Mouse (Mus musculus): ENCODE measurements around the gene Smarca5. TPM values are rescaled to one million over a fixed set of nuclear protein-coding genes. Genes with fewer than 3 reads are reported as not detected.

Smarca5 gene
- polyA plus RNA-seq, 1 experiment from 2014 or later = 106 TPM

DNA sequence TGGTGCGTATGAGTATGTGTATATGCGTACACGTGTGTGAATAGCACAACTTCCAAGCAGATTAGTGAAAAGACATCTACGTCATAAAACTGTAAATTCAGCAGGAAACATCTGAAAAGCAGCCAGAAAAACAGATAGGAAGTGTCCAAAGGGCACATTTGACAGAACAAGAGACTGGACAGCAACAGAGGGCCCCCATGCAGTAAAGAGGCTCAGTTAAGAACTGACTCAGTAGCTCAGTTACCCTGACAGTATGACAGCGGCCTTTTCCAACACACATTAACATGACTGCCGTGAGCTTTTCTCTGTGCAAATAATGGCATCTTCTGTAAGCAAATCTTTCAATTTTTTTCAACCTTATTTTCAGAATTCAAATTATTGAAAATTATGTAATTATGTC lies 29.2 kb upstream of the Smarca5 start:
- H3K4me1 ChIP-seq (ENCODE audit: insufficient read depth) = no peaks in the 10 kb centered on the region
- H3K4me3 ChIP-seq (ENCODE audit: low read depth, low read length) = no peak overlapping the region
- no peaks in the 10 kb centered on the region for H3K9me3 ChIP-seq (ENCODE audit: low read depth, low read length)
- DNase-seq = no peak
- no peak overlapping the region for H3K4me2 ChIP-seq
- no peaks in the 10 kb centered on the region for H3K27me3 ChIP-seq (ENCODE audit: insufficient read depth, low read length)
- H3K36me3 ChIP-seq (ENCODE audit: insufficient read depth) = peaks cover 76% of the 10 kb centered on the region
- TF ChIP-seq CTCF (IDR thresholded peaks at IDR 0.05; ENCODE audit: low read depth) = no peak
- ATAC-seq (ENCODE audit: insufficient read depth) = no peak
- no peak overlapping the region for H3K27ac ChIP-seq (ENCODE audit: low read depth)
- H3K9ac ChIP-seq = no peak overlapping the region
- WGBS = 89% methylated on average over 6 of the region's 6 CpGs

DNA sequence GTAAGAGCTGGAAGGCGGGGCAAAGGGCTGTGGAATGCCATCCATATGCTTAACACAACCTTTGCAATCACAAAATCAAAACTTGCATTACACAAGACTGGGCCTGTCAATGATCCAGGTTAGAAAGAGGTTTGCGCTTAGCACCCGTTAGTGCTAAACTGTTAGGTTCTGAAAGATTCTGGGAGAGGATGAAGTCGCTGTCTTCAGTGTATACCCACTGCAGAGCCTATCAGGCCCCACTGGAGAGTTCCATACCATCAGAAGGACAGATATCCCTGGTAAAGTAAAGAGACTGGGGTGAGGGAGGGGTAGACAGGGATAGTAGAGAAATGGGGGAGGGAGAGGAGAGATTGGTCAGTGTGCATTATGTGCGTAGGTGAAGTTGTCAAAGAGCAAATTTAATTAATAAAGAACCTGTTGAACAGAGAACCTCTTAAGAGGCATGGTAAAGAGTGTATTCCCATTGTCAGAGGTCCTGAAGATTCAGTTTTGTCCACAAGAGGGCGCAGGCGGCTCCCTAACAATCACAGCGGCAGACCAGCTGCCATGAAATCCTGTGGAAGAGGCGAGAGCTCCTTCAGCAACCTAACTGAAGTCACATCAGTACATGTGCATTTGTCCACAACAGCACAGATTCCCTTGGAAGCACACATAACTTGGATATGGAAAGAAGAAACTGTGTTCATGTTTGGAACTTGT lies 13.9 kb upstream of the Smarca5 start:
- DNase-seq (peak; percentile 96), ATAC-seq (ENCODE audit: insufficient read depth) (peak; percentile 81)
- H3K36me3 ChIP-seq (ENCODE audit: insufficient read depth) = no peaks in the 10 kb centered on the region
- no peak overlapping the region for H3K4me3 ChIP-seq (ENCODE audit: low read depth, low read length)
- H3K27ac ChIP-seq (ENCODE audit: low read depth) = no peak overlapping the region
- TF ChIP-seq CTCF (IDR thresholded peaks at IDR 0.05; ENCODE audit: low read depth) = peak; percentile 94
- no peaks in the 10 kb centered on the region for H3K9me3 ChIP-seq (ENCODE audit: low read depth, low read length)
- no peaks in the 10 kb centered on the region for H3K4me1 ChIP-seq (ENCODE audit: insufficient read depth)
- WGBS = 27% methylated on average over 9 of the region's 9 CpGs
- no peak overlapping the region for H3K9ac ChIP-seq
- no peak overlapping the region for H3K4me2 ChIP-seq
- no peaks in the 10 kb centered on the region for H3K27me3 ChIP-seq (ENCODE audit: insufficient read depth, low read length)

DNA sequence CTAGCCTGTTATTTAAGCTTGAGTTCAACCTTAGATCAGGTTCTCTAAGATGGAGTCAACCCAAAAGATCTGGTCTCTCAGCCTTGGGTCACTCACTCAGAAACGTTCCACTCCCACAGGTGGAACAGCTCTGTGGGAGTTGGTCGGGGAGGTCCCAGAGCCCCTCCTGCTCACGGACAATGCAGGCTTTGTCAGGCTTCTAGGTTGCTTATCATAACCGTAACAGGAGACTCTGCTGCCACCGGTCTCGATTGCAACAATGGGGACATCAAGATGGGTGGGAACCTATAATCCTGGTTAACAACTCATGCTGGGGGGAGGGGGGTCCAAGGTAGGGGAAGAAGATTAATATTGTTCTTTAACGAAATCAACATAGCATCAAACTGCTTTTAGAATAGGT lies 13.1 kb upstream of the Smarca5 start:
- H3K9me3 ChIP-seq (ENCODE audit: low read depth, low read length) = no peaks in the 10 kb centered on the region
- no peaks in the 10 kb centered on the region for H3K36me3 ChIP-seq (ENCODE audit: insufficient read depth)
- no peak for ATAC-seq (ENCODE audit: insufficient read depth)
- DNase-seq = no peak
- no peak overlapping the region for H3K27ac ChIP-seq (ENCODE audit: low read depth)
- no peaks in the 10 kb centered on the region for H3K27me3 ChIP-seq (ENCODE audit: insufficient read depth, low read length)
- TF ChIP-seq CTCF (IDR thresholded peaks at IDR 0.05; ENCODE audit: low read depth) = no peak
- no peak overlapping the region for H3K4me3 ChIP-seq (ENCODE audit: low read depth, low read length)
- no peak overlapping the region for H3K9ac ChIP-seq
- 72% methylated on average over 7 of the region's 7 CpGs for WGBS
- no peaks in the 10 kb centered on the region for H3K4me1 ChIP-seq (ENCODE audit: insufficient read depth)
- H3K4me2 ChIP-seq = no peak overlapping the region

DNA sequence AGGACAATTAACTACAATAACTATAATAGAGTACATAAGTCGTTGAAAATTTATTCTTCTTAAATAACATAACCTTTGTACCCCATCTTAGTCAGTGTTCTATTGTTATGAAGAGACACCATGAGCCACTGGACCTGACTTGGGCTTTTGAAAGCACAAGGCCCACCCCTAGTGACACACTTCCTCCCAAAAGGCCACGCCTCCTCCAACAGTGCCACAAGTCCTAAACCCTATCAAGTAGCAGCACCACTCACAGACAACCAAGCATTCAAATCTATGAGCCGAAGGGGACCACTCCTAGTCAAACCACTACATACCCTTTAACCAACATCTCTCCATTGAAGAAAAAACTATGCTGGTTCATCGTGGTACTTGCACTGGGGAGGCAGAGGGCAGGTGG lies 9.8 kb upstream of the Smarca5 start:
- no peak for ATAC-seq (ENCODE audit: insufficient read depth)
- TF ChIP-seq CTCF (IDR thresholded peaks at IDR 0.05; ENCODE audit: low read depth) = no peak

DNA sequence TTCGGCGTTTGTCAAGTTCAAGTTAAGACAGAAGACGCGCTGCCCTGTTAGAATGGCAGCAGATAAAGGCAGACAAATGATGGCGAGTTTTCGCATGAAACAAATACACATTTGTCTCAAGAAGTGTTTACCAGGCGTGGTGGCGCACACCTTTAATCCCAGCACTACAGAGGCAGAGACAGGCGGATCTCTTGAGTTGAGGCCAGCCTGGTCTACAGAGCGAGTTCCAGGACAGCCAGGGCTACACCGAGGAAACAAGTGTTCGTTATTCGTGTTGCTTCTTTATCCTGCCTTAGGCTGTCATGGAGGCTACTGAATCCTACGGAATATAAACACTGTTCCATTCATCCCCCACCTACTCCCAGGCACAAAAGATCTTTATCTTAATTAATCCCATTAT lies 635 bp upstream of the Smarca5 start:
- Histone ChIP-seq H3K27ac (ENCODE audit: low read depth) (peak overlapping the region; percentile 95), H3K36me3 (ENCODE audit: insufficient read depth) (peaks cover 11% of the 10 kb centered on the region), H3K4me1 (ENCODE audit: insufficient read depth) (no peaks in the 10 kb centered on the region), H3K9me3 (ENCODE audit: low read depth, low read length) (no peaks in the 10 kb centered on the region), H3K4me2 (peak overlapping the region; percentile 57), H3K9ac (peak overlapping the region; percentile 56), H3K27me3 (ENCODE audit: insufficient read depth, low read length) (no peaks in the 10 kb centered on the region), H3K4me3 (ENCODE audit: low read depth, low read length) (peak overlapping the region; percentile 90)
- WGBS = 13% methylated on average over 14 of the region's 14 CpGs
- no peak for DNase-seq
- no peak for TF ChIP-seq CTCF (IDR thresholded peaks at IDR 0.05; ENCODE audit: low read depth)
- ATAC-seq (ENCODE audit: insufficient read depth) = peak; percentile 63

More for the DNA sequence above, 9.8 kb upstream of the Smarca5 start:
- Histone ChIP-seq H3K4me1 (ENCODE audit: insufficient read depth) (no peaks in the 10 kb centered on the region), H3K4me2 (no peak overlapping the region), H3K27ac (ENCODE audit: low read depth) (no peak overlapping the region), H3K4me3 (ENCODE audit: low read depth, low read length) (no peak overlapping the region), H3K36me3 (ENCODE audit: insufficient read depth) (no peaks in the 10 kb centered on the region), H3K27me3 (ENCODE audit: insufficient read depth, low read length) (no peaks in the 10 kb centered on the region), H3K9ac (no peak overlapping the region), H3K9me3 (ENCODE audit: low read depth, low read length) (no peaks in the 10 kb centered on the region)
- 82% methylated on average over 4 of the region's 4 CpGs for WGBS
- DNase-seq = no peak

DNA sequence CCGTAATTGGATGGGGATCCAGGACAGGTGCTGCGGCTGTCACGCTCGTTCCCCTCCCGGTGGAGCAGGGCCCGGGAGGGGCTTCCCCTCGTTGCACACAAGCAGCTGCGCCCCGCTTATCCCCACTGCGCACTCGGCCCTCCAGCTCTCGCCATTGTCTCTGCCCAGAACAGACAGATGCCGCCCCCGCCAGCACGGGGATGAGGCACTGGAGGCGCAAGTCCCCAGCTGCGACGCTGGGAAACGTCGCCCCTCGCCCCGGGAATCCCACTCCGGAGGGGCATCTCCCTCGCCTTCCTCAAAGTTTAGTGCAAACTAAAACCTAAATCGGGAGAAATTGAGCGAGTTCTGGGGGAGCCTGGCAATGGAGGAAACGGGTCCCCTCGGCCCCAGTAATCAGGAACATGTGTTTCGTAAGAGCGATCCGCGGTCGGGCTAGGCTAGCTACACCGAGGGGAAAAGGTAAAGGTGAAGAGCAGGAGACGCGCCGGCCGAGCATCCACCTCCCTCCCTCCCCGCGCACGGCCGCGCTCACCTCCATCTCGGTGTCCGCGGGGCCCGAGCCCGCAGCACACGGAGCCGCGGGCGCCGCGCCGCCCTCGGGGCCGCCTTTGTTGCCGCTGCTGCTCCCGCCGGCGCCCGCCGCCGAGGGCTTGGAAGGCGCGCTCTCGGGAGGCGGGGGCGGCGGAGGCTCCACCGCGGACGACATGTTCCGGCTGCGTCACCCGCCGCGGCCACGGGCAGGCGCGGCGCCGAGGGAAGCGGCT lies 726 bp downstream of the Smarca5 start:
- DNase-seq = peak; percentile 68
- peak overlapping the region; percentile 90 for H3K4me3 ChIP-seq (ENCODE audit: low read depth, low read length)
- no peaks in the 10 kb centered on the region for H3K27me3 ChIP-seq (ENCODE audit: insufficient read depth, low read length)
- peaks cover 20% of the 10 kb centered on the region for H3K36me3 ChIP-seq (ENCODE audit: insufficient read depth)
- peak; percentile 70 for ATAC-seq (ENCODE audit: insufficient read depth)
- no peaks in the 10 kb centered on the region for H3K9me3 ChIP-seq (ENCODE audit: low read depth, low read length)
- H3K9ac ChIP-seq = peak overlapping the region; percentile 94
- peak overlapping the region; percentile 84 for H3K4me2 ChIP-seq
- H3K27ac ChIP-seq (ENCODE audit: low read depth) = peak overlapping the region; percentile 99
- TF ChIP-seq CTCF (IDR thresholded peaks at IDR 0.05; ENCODE audit: low read depth) = no peak
- WGBS = under 1% methylated on average over 84 of the region's 84 CpGs
- no peaks in the 10 kb centered on the region for H3K4me1 ChIP-seq (ENCODE audit: insufficient read depth)

DNA sequence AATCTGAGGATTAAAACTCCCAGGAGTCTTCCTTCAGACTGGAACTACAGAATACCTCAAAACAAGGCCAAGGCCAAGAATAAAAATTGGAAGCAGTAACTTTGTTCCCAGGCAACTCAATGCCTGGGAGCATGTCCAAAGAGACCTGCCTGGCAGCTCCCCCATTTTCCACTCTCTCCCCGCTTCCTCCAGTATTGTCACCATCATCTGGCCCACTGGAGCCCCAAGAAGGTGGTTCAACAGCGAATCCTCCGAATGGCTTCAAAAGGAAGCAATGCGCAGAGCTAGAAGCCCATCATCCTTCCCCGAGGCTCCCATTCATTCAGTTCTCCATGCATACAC lies 1.3 kb downstream of the Smarca5 start:
- no peak for ATAC-seq (ENCODE audit: insufficient read depth)
- under 1% methylated on average over 5 of the region's 5 CpGs for WGBS

More for the DNA sequence above, 1.3 kb downstream of the Smarca5 start:
- peaks cover 25% of the 10 kb centered on the region for H3K36me3 ChIP-seq (ENCODE audit: insufficient read depth)
- TF ChIP-seq CTCF (IDR thresholded peaks at IDR 0.05; ENCODE audit: low read depth) = no peak
- H3K4me3 ChIP-seq (ENCODE audit: low read depth, low read length) = peak overlapping the region; percentile 90
- H3K4me1 ChIP-seq (ENCODE audit: insufficient read depth) = no peaks in the 10 kb centered on the region
- H3K9ac ChIP-seq = peak overlapping the region; percentile 94
- H3K27me3 ChIP-seq (ENCODE audit: insufficient read depth, low read length) = no peaks in the 10 kb centered on the region
- H3K27ac ChIP-seq (ENCODE audit: low read depth) = peak overlapping the region; percentile 99
- peak overlapping the region; percentile 84 for H3K4me2 ChIP-seq
- no peaks in the 10 kb centered on the region for H3K9me3 ChIP-seq (ENCODE audit: low read depth, low read length)
- DNase-seq = peak; percentile 32

All from lung, embryonic 14.5 days (tissue).